Mouse (Mus musculus): ENCODE measurements at regions not wholly inside any gene's neighbourhood (a gene's known extent, or its start where the extent isn't known, plus 50 kb on each side); places are given as distances from the start of the nearest gene placed in this dataset.

- no peaks in the 10 kb centered on the region for H3K79me2 ChIP-seq (ENCODE audit: control insufficient read depth, insufficient read depth, low read length, poor library complexity)
- DNase-seq (ENCODE audit: low read depth, low spot score) = no peak
- no peaks in the 10 kb centered on the region for H3K36me3 ChIP-seq (ENCODE audit: control insufficient read depth in 1 of 2, insufficient read depth in 2 of 2, low read length in 2 of 2)
- H3K9me3 ChIP-seq (replicated peaks; ENCODE audit: insufficient read depth, low read length) = no peaks in the 10 kb centered on the region
- no peak overlapping the region for H3K4me3 ChIP-seq (ENCODE audit: control insufficient read depth in 1 of 2, insufficient read depth in 1 of 2, low read depth in 2 of 2, low read length in 2 of 2)
- no peaks in the 10 kb centered on the region for H3K27me3 ChIP-seq (ENCODE audit: control insufficient read depth in 1 of 2, insufficient read depth in 2 of 2, low read length in 2 of 2)
- H3K9ac ChIP-seq (ENCODE audit: control insufficient read depth, low read depth, low read length, poor library complexity, severe bottlenecking) = no peak overlapping the region
- H3K27ac ChIP-seq (ENCODE audit: control insufficient read depth, low read depth, low read length) = no peak overlapping the region
- no peaks in the 10 kb centered on the region for H3K4me1 ChIP-seq (ENCODE audit: control insufficient read depth in 1 of 2, insufficient read depth in 2 of 2, low read length in 2 of 2)
- TF ChIP-seq BHLHE40 (IDR thresholded peaks at IDR 0.05; ENCODE audit: borderline replicate concordance, low read depth, low read length) (no peak), CHD1 (IDR thresholded peaks at IDR 0.05; ENCODE audit: low read depth, low read length) (no peak), GABPA (IDR thresholded peaks at IDR 0.05; ENCODE audit: low read depth, low read length) (no peak), NELFE (IDR thresholded peaks at IDR 0.05; ENCODE audit: low read depth, low read length) (no peak), EP300 (IDR thresholded peaks at IDR 0.05; ENCODE audit: low read depth in 1 of 2, low read length in 2 of 2) (no peak), MYB (IDR thresholded peaks at IDR 0.05; ENCODE audit: low read depth, low read length) (no peak), TBP (IDR thresholded peaks at IDR 0.05; ENCODE audit: low read depth, low read length) (no peak), ZC3H11A (IDR thresholded peaks at IDR 0.05; ENCODE audit: low read depth, low read length) (no peak), MXI1 (IDR thresholded peaks at IDR 0.05; ENCODE audit: low read depth, low read length) (no peak), POLR2AphosphoS2 (IDR thresholded peaks at IDR 0.05; ENCODE audit: low read length) (no peak), RAD21 (IDR thresholded peaks at IDR 0.05; ENCODE audit: low read depth, low read length) (no peak), ZNF384 (IDR thresholded peaks at IDR 0.05; ENCODE audit: low read depth, low read length) (no peak), KAT2A (conservative IDR thresholded peaks at IDR 0.05; ENCODE audit: low read depth, low read length) (no peak), TAL1 (IDR thresholded peaks at IDR 0.05; ENCODE audit: low read length) (no peak), MAZ (IDR thresholded peaks at IDR 0.05; ENCODE audit: low read depth, low read length) (no peak), ZKSCAN1 (IDR thresholded peaks at IDR 0.05; ENCODE audit: low read depth, low read length) (no peak), HCFC1 (IDR thresholded peaks at IDR 0.05; ENCODE audit: low read depth, low read length) (no peak), MAFK (IDR thresholded peaks at IDR 0.05; ENCODE audit: borderline replicate concordance, low read depth, low read length) (no peak), JUND (IDR thresholded peaks at IDR 0.05; ENCODE audit: low read depth, low read length) (no peak)
These were observed 561.6 kb upstream of the Mgmt start for GRCm38 (mm10) chr7:136332805-136333204.

- Histone ChIP-seq H3K27ac (ENCODE audit: control insufficient read depth, low read depth, low read length) (no peak overlapping the region), H3K9ac (ENCODE audit: control insufficient read depth, low read depth, low read length, poor library complexity, severe bottlenecking) (no peak overlapping the region), H3K79me2 (ENCODE audit: control insufficient read depth, insufficient read depth, low read length, poor library complexity) (no peaks in the 10 kb centered on the region), H3K27me3 (ENCODE audit: control insufficient read depth in 1 of 2, insufficient read depth in 2 of 2, low read length in 2 of 2) (no peaks in the 10 kb centered on the region), H3K4me1 (ENCODE audit: control insufficient read depth in 1 of 2, insufficient read depth in 2 of 2, low read length in 2 of 2) (no peaks in the 10 kb centered on the region), H3K9me3 (replicated peaks; ENCODE audit: insufficient read depth, low read length) (no peaks in the 10 kb centered on the region), H3K36me3 (ENCODE audit: control insufficient read depth in 1 of 2, insufficient read depth in 2 of 2, low read length in 2 of 2) (no peaks in the 10 kb centered on the region), H3K4me3 (ENCODE audit: control insufficient read depth in 1 of 2, insufficient read depth in 1 of 2, low read depth in 2 of 2, low read length in 2 of 2) (no peak overlapping the region)
- TF ChIP-seq TBP (IDR thresholded peaks at IDR 0.05; ENCODE audit: low read depth, low read length) (no peak), HCFC1 (IDR thresholded peaks at IDR 0.05; ENCODE audit: low read depth, low read length) (no peak), CHD1 (IDR thresholded peaks at IDR 0.05; ENCODE audit: low read depth, low read length) (no peak), SIN3A (IDR thresholded peaks at IDR 0.05; ENCODE audit: low read length) (no peak), NELFE (IDR thresholded peaks at IDR 0.05; ENCODE audit: low read depth, low read length) (no peak), EP300 (IDR thresholded peaks at IDR 0.05; ENCODE audit: low read depth in 1 of 2, low read length in 2 of 2) (no peak), TCF12 (IDR thresholded peaks at IDR 0.05; ENCODE audit: low read depth, low read length) (no peak), MYB (IDR thresholded peaks at IDR 0.05; ENCODE audit: low read depth, low read length) (no peak), MAX (IDR thresholded peaks at IDR 0.05; ENCODE audit: low read length) (no peak), TAL1 (IDR thresholded peaks at IDR 0.05; ENCODE audit: low read length) (no peak), ZNF384 (IDR thresholded peaks at IDR 0.05; ENCODE audit: low read depth, low read length) (no peak), E2F4 (IDR thresholded peaks at IDR 0.05; ENCODE audit: borderline replicate concordance, low read depth, low read length) (no peak), MXI1 (IDR thresholded peaks at IDR 0.05; ENCODE audit: low read depth, low read length) (no peak), USF1 (IDR thresholded peaks at IDR 0.05; ENCODE audit: low read depth, low read length) (no peak), JUND (IDR thresholded peaks at IDR 0.05; ENCODE audit: low read depth, low read length) (no peak), CHD2 (IDR thresholded peaks at IDR 0.05; ENCODE audit: low read length) (no peak), ZC3H11A (IDR thresholded peaks at IDR 0.05; ENCODE audit: low read depth, low read length) (no peak), MAFK (IDR thresholded peaks at IDR 0.05; ENCODE audit: borderline replicate concordance, low read depth, low read length) (no peak), MYC (IDR thresholded peaks at IDR 0.05; ENCODE audit: low read depth, low read length) (no peak), GATA1 (IDR thresholded peaks at IDR 0.05; ENCODE audit: low read depth, low read length) (no peak)
- no peak for DNase-seq (ENCODE audit: low read depth, low spot score)
These were observed 552.7 kb upstream of the Mgmt start for GRCm38 (mm10) chr7:136341599-136342210.

All from MEL (cell line).